Mouse (Mus musculus) R1 (cell line): ENCODE measurements around the gene Acaca.
"Not testable (repeated sequence)": the region's sequence is repeated elsewhere in the genome, so short reads cannot be mapped to it uniquely, and the experiment has no call there.

Source experiments
- DNase-seq: peaks from one replicate; pipeline ENCODE4 v3.0.0-alpha.2; 2018; ENCODE audit warnings: low read depth, low spot score

Acaca gene

GRCm38 (mm10) chr11:84389332-84389731 is 259.9 kb downstream of the Acaca start:
- DNase-seq: no peak

GRCm38 (mm10) chr11:84391126-84391525 is 261.7 kb downstream of the Acaca start:
- DNase-seq: no peak

DNA sequence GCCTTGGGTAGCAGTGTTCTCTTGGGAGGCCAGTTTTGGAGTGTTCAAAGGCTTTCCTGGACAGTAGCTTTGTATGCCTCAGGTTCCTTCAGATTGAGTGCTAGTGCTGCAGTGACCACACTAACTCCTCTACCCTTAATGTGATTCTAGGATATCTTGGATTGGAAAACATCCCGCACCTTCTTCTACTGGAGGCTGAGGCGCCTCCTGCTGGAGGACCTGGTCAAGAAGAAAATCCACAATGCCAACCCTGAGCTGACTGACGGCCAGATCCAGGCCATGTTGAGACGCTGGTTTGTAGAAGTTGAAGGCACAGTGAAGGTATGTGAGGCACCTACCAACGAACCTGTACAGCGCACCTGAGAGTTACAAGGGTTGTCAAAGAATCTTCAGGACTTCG is 262.6 kb downstream of the Acaca start:
- DNase-seq: not testable (repeated sequence)

DNA sequence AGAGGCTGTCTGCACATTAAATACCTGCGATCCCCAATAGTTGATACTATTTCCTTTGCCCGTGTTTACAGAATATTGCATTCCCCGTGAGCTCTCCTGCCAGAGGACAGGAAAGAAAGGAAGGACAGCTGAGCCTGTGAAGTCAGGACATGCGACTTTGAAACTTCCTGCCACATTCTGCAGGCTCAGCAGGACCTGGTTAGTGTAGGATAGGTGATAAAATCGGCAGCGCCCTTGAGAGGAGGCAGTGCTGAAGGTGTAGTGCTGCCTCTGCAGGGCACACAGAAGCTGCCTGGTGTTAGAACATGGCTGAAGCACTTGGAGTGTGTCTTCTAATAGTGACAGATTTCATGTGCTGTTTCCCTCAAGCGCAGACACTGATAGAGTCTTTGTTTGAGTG is 264.1 kb downstream of the Acaca start:
- DNase-seq: no peak

GRCm38 (mm10) chr11:84395010-84395409 is 265.5 kb downstream of the Acaca start:
- no peak for DNase-seq

- DNase-seq: peak; percentile 40
These were observed 277.3 kb downstream of the Acaca start for GRCm38 (mm10) chr11:84406733-84407132.

DNA sequence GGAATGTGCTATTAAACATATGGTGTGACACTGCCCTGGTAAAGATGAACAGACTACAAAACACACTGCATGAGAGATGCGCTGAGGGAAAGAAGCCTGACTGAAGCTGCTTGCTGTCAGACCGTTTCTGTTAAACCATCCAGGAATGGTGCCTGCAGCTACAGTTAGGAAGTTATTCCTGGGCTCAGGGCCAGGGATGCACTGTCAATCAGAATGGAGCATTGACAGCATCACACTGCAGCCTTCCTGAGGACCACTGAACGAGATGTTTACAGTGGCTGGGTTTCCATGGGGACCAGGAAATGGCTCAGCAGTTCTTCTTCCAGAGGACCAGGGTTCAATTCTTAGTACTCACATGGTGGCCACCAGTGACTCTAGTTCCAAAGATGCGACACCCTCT is 280.9 kb downstream of the Acaca start:
- DNase-seq: no peak

GRCm38 (mm10) chr11:84410879-84411641 is 281.6 kb downstream of the Acaca start:
- no peak for DNase-seq

DNA sequence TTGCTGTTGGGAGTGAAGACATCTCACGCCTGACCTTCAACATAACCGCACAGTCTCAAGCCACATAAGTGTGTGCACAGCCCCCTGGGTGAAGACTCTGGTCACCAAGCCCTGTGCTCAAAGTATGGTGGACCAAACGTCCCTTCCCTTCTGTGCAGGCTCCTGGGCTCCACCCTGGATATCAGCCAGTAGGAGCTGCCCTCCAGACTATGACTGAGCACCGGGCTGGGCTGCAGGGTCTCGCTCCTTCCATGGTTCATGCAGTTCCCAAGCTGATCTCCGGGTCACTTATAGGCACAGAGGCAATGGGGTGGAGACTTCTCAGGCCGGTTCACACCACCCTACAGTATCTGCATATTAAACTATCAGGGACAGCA is 282.2 kb downstream of the Acaca start:
- no peak for DNase-seq

DNA sequence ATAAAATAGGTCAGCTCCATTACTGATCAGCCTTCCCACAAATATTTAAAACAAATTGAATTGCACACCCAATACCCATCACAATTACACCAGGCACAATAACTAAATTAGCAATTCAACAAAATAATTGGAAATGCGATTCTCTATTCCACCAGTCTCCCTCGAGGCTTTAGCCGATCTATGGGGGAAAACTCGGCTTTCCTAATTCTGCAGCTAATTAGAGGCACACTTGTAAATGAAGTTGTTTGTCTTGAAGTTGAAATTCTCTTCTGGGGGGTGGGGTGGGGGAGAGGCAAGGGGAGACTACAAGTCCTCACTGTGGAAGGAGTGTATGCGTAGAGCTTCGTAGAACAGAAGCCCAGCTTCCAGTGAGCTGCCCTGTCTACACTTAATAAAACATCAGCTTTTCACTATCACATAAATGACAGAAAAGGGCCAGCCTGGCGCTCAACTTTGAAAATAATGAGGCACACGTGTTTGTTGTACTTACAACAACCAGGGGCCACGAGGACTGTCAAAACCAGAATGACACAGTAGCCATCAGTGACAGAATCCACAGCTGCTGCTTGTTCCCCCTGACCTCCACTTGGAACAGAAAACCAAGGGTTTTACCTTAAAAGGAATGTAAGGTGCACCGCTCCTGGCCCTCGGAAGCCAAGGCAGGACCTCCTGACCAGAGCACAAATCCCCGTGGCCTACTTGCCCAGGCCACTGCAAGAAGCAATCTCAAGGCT is 282.9 kb downstream of the Acaca start:
- DNase-seq: no peak

GRCm38 (mm10) chr11:84413111-84413510 is 283.6 kb downstream of the Acaca start:
- DNase-seq: no peak

GRCm38 (mm10) chr11:84420779-84421178 is 291.3 kb downstream of the Acaca start:
- no peak for DNase-seq

- DNase-seq: no peak
These were observed 296.5 kb downstream of the Acaca start for GRCm38 (mm10) chr11:84425736-84426632.

DNA sequence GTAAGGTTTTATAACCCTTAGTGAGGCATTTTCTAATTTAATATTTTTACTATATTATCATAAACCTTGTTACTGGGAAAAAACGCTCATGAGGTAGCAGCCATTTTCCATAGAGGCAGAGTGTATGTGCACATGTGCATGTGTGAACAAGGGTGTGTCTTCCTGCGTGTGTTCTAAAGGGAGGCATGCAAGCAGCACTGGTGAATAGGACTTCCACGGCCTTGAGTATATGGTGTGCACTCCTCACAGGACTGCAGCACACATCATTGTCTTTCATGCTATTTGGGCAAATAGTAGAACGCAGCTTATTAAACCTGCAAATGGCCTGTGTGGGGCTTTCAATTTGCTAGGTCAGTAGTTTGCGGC is 297.1 kb downstream of the Acaca start:
- DNase-seq: no peak

DNA sequence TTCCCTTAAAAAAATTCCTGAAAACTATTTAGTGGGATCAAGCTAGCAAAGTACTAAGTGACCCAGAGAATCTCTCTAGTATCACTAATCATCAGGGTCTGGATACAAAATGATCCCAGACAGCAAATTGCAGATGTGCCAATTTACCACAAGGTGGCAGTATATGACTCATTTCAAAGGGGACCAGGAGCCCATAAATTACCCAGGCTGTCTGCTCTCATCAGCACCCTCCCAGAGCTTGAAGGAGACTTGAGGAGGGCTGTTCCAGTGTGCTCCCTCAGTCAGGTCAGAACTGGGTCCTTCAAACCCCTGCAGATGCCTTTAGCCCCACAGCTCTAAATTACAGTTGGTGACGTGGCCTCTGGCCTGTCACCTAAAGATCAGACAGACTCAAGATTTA is 300.1 kb downstream of the Acaca start:
- DNase-seq: peak; percentile 70

- DNase-seq: no peak
These were observed 300.9 kb downstream of the Acaca start for GRCm38 (mm10) chr11:84430336-84430735.

GRCm38 (mm10) chr11:84434879-84435278 is 305.4 kb downstream of the Acaca start:
- no peak for DNase-seq

GRCm38 (mm10) chr11:84440402-84440801 is 310.9 kb downstream of the Acaca start:
- DNase-seq: no peak

GRCm38 (mm10) chr11:84442554-84443331 is 313.3 kb downstream of the Acaca start:
- DNase-seq: no peak
